10 mouse cellular contexts compared by ENCODE assay signal in genomic region chr4:130246132-130246531, GRCm38 (mm10). TPM values are rescaled to one million over a fixed set of nuclear protein-coding genes. Genes with fewer than 3 reads are reported as not detected.
DNase-seq lines count a peak whose midpoint lies in the region; ATAC-seq lines count a peak whose summit lies in the region.
"Had no signal": no experiment of that assay in that cellular context is flagged by ENCODE, and none has a peak within 500 bp of the region (broad histone marks: within the 10 kb centered on the region; RNA-seq: fewer than 3 reads in every experiment).

No protein-coding gene starts in this region.

- no peak overlapping the region for H3K4me2 ChIP-seq in hindbrain, embryonic 12.5 days (replicated peaks)
- no peak overlapping the region for H3K4me2 ChIP-seq in midbrain, embryonic 16.5 days (ENCODE audit: low read length)
- H3K4me2 ChIP-seq in stomach, embryonic 16.5 days (ENCODE audit: low read depth, low read length), result no peak overlapping the region
- H3K4me2 ChIP-seq: embryonic facial prominence, embryonic 12.5 days; neural tube, embryonic 13.5 days had no signal

- intact Hi-C loops in left cerebral cortex, postnatal 10 days (cut with DNase I), result loop anchor here (5.0 kb wide), 1 partner anchor 34 kb away; no protein-coding TSS in a partner anchor

- H3K9me3 ChIP-seq in hindbrain, embryonic 10.5 days, result no peaks in the 10 kb centered on the region
- H3K9me3 ChIP-seq in hindbrain, embryonic 12.5 days (replicated peaks), result no peaks in the 10 kb centered on the region
- no peaks in the 10 kb centered on the region for H3K9me3 ChIP-seq in embryonic facial prominence, embryonic 10.5 days
- H3K9me3 ChIP-seq in midbrain, embryonic 16.5 days (replicated peaks; ENCODE audit: control insufficient read depth, low read length, poor library complexity, severe bottlenecking), result no peaks in the 10 kb centered on the region
- no peaks in the 10 kb centered on the region for H3K9me3 ChIP-seq in stomach, embryonic 16.5 days (replicated peaks; ENCODE audit: control insufficient read depth, low read length)
- H3K9me3 ChIP-seq: embryonic facial prominence, embryonic 12.5 days; neural tube, embryonic 13.5 days had no signal

- DNase-seq in hindbrain, embryonic 10.5 days (ENCODE audit: low spot score), result peak; percentile 81
- DNase-seq in adrenal gland, postnatal 36 days, result peak; percentile 80 to 88
- DNase-seq in embryonic facial prominence, embryonic 10.5 days (ENCODE audit: low spot score), result peak; percentile 84
- DNase-seq in heart, postnatal 4 days, result peak; percentile 81
- peak; percentile 61 to 76 for DNase-seq in left cerebral cortex, postnatal 10 days (ENCODE audit: extremely low spot score in 1 of 2, low spot score in 2 of 2)

- H3K4me3 ChIP-seq in hindbrain, embryonic 10.5 days, result no peak overlapping the region
- H3K4me3 ChIP-seq in hindbrain, embryonic 12.5 days, result no peak overlapping the region
- H3K4me3 ChIP-seq in embryonic facial prominence, embryonic 10.5 days, result no peak overlapping the region
- H3K4me3 ChIP-seq in midbrain, embryonic 16.5 days (ENCODE audit: low read depth, low read length), result no peak overlapping the region
- no peak overlapping the region for H3K4me3 ChIP-seq in stomach, embryonic 16.5 days (replicated peaks; ENCODE audit: low read length)
- H3K4me3 ChIP-seq: embryonic facial prominence, embryonic 12.5 days; neural tube, embryonic 13.5 days had no signal

- no peak overlapping the region for H3K9ac ChIP-seq in hindbrain, embryonic 12.5 days
- H3K9ac ChIP-seq in midbrain, embryonic 16.5 days (ENCODE audit: low read depth, low read length), result 0 out of 2 replicates have a peak overlapping the region, but pooled peaks have one; percentile 20
- H3K9ac ChIP-seq in stomach, embryonic 16.5 days (ENCODE audit: low read length), result no peak overlapping the region
- H3K9ac ChIP-seq: embryonic facial prominence, embryonic 12.5 days; neural tube, embryonic 13.5 days had no signal

- no peaks in the 10 kb centered on the region for H3K4me1 ChIP-seq in hindbrain, embryonic 10.5 days (replicated peaks)
- no peaks in the 10 kb centered on the region for H3K4me1 ChIP-seq in hindbrain, embryonic 12.5 days
- peaks cover 2% of the 10 kb centered on the region for H3K4me1 ChIP-seq in embryonic facial prominence, embryonic 10.5 days
- H3K4me1 ChIP-seq in midbrain, embryonic 16.5 days (ENCODE audit: control insufficient read depth, insufficient read depth, low read length), result no peaks in the 10 kb centered on the region
- H3K4me1 ChIP-seq in stomach, embryonic 16.5 days (ENCODE audit: control insufficient read depth, insufficient read depth, low read length), result no peaks in the 10 kb centered on the region
- H3K4me1 ChIP-seq: embryonic facial prominence, embryonic 12.5 days; neural tube, embryonic 13.5 days had no signal

- 1% methylated on average over 6 of the region's 6 CpGs for WGBS in hindbrain, embryonic 10.5 days
- WGBS in hindbrain, embryonic 12.5 days, result under 1% methylated on average over 6 of the region's 6 CpGs
- under 1% methylated on average over 6 of the region's 6 CpGs for WGBS in embryonic facial prominence, embryonic 10.5 days
- WGBS in midbrain, embryonic 16.5 days, result under 1% methylated on average over 6 of the region's 6 CpGs
- WGBS in stomach, embryonic 16.5 days, result 3% methylated on average over 6 of the region's 6 CpGs

- H3K27me3 ChIP-seq in hindbrain, embryonic 10.5 days (ENCODE audit: insufficient read depth, poor library complexity, severe bottlenecking), result peaks cover 13% of the 10 kb centered on the region; the same call in 1 of the 2 replicates
- H3K27me3 ChIP-seq in hindbrain, embryonic 12.5 days, result no peaks in the 10 kb centered on the region
- peaks cover 11% of the 10 kb centered on the region; the same call in 1 of the 2 replicates for H3K27me3 ChIP-seq in embryonic facial prominence, embryonic 10.5 days (replicated peaks; ENCODE audit: low read depth, poor library complexity, severe bottlenecking)
- H3K27me3 ChIP-seq in midbrain, embryonic 16.5 days (ENCODE audit: control insufficient read depth, insufficient read depth, low read depth, low read length), result no peaks in the 10 kb centered on the region
- no peaks in the 10 kb centered on the region for H3K27me3 ChIP-seq in stomach, embryonic 16.5 days (ENCODE audit: control insufficient read depth, insufficient read depth, low read length)
- H3K27me3 ChIP-seq: neural tube, embryonic 13.5 days had no signal

- ATAC-seq in hindbrain, embryonic 12.5 days (ENCODE audit: low FRiP score), result no peak
- no peak for ATAC-seq in midbrain, embryonic 16.5 days
- peak; percentile 29 for ATAC-seq in stomach, embryonic 16.5 days (ENCODE audit: insufficient read depth, low FRiP score)

- no peak overlapping the region for H3K27ac ChIP-seq in hindbrain, embryonic 10.5 days
- H3K27ac ChIP-seq in hindbrain, embryonic 12.5 days, result no peak overlapping the region
- H3K27ac ChIP-seq in embryonic facial prominence, embryonic 10.5 days (replicated peaks), result no peak overlapping the region
- no peak overlapping the region for H3K27ac ChIP-seq in midbrain, embryonic 16.5 days (ENCODE audit: low read length)
- no peak overlapping the region for H3K27ac ChIP-seq in stomach, embryonic 16.5 days (ENCODE audit: low read length)
- H3K27ac ChIP-seq: embryonic facial prominence, embryonic 12.5 days; neural tube, embryonic 13.5 days had no signal

- H3K36me3 ChIP-seq in hindbrain, embryonic 10.5 days, result peaks cover 7% of the 10 kb centered on the region
- peaks cover 14% of the 10 kb centered on the region for H3K36me3 ChIP-seq in hindbrain, embryonic 12.5 days
- H3K36me3 ChIP-seq in embryonic facial prominence, embryonic 10.5 days (replicated peaks), result peaks cover 8% of the 10 kb centered on the region; the same call in 1 of the 2 replicates
- no peaks in the 10 kb centered on the region for H3K36me3 ChIP-seq in midbrain, embryonic 16.5 days (ENCODE audit: control insufficient read depth, insufficient read depth, low read length)
- H3K36me3 ChIP-seq in stomach, embryonic 16.5 days (ENCODE audit: control insufficient read depth, insufficient read depth, low read length), result no peaks in the 10 kb centered on the region

RNA-seq across cellular contexts. Expression of gene Gm853, which starts 23.9 kb away (rescaled TPM):
- polyA plus RNA-seq in hindbrain, embryonic 10.5 days (2016; fragmentation: Nextera tagmentation; extraction: Ambion mirVana), result 0.84 TPM in 1 of 2 replicates, not detected in the other
- 1.1 and 1.4 TPM in 2 replicates for polyA plus RNA-seq in hindbrain, embryonic 12.5 days (2016; fragmentation: Nextera tagmentation; extraction: Ambion mirVana)
- total RNA-seq in adrenal gland, postnatal 36 days (2021), result not detected
- not detected in 2 replicates for polyA plus RNA-seq in embryonic facial prominence, embryonic 10.5 days (2016; fragmentation: Nextera tagmentation; extraction: Ambion mirVana)
- not detected for total RNA-seq in heart, postnatal 4 days (2021)
- not detected for total RNA-seq in left cerebral cortex, postnatal 10 days (2021)
- polyA plus RNA-seq in midbrain, embryonic 16.5 days (2015; fragmentation: Nextera tagmentation; extraction: Ambion mirVana), result 0.24 TPM in 1 of 2 replicates, not detected in the other
- polyA plus RNA-seq in stomach, embryonic 16.5 days (2015; fragmentation: Nextera tagmentation; extraction: Ambion mirVana), result not detected in 2 replicates
- polyA plus RNA-seq: embryonic facial prominence, embryonic 12.5 days; neural tube, embryonic 13.5 days had no signal

RNA-seq across cellular contexts. Expression of gene Serinc2, which starts 32.9 kb away (rescaled TPM):
- 53.1 and 65.7 TPM in 2 replicates for polyA plus RNA-seq in hindbrain, embryonic 10.5 days (2016; fragmentation: Nextera tagmentation; extraction: Ambion mirVana)
- 85.2 and 85.3 TPM in 2 replicates for polyA plus RNA-seq in hindbrain, embryonic 12.5 days (2016; fragmentation: Nextera tagmentation; extraction: Ambion mirVana)
- 1 to 10 TPM in 1 of 2 experiments, under 1 TPM in 1; 0.50 to 1.4 TPM for total RNA-seq in adrenal gland, postnatal 36 days (2021)
- 43.6 and 60.0 TPM in 2 replicates for polyA plus RNA-seq in embryonic facial prominence, embryonic 10.5 days (2016; fragmentation: Nextera tagmentation; extraction: Ambion mirVana)
- total RNA-seq in heart, postnatal 4 days (2021), result 1 to 10 TPM; 2.7 to 3.8 TPM
- total RNA-seq in left cerebral cortex, postnatal 10 days (2021), result 1 to 10 TPM; 2.9 to 3.1 TPM
- polyA plus RNA-seq in midbrain, embryonic 16.5 days (2015; fragmentation: Nextera tagmentation; extraction: Ambion mirVana), result 29.6 and 39.9 TPM in 2 replicates
- polyA plus RNA-seq in stomach, embryonic 16.5 days (2015; fragmentation: Nextera tagmentation; extraction: Ambion mirVana), result 47.3 and 61.7 TPM in 2 replicates
